Mouse (Mus musculus): Measurements from ENCODE around the gene Ror1. TPM values are rescaled to one million over a fixed set of nuclear protein-coding genes. Genes with fewer than 3 reads are reported as not detected.

Gene Ror1
- 0.99 and 1.1 TPM in 2 replicates for polyA plus RNA-seq (2015; fragmentation: Nextera tagmentation; extraction: Ambion mirVana)

- peaks cover 22% of the 10 kb centered on the region for H3K27me3 ChIP-seq
- peak; percentile 95 for ATAC-seq
- peak within 1 kb of the TSS; percentile 59 for H3K4me3 ChIP-seq (replicated peaks)
These were observed at the start of gene Ror1 for GRCm38 (mm10) chr4:100095685-100096595. Gene Ror1 (plus strand): TSS chr4:100095791.

GRCm38 (mm10) chr4:100047066-100047465 is 48.5 kb upstream of the Ror1 start:
- no peak for ATAC-seq
- 34% methylated on average over 6 of the region's 6 CpGs for WGBS

More at GRCm38 (mm10) chr4:100095685-100096595, at the start of gene Ror1:
- 1% methylated on average over 61 of the region's 76 CpGs for WGBS
- Histone ChIP-seq H3K4me2 (replicated peaks) (peak within 1 kb of the TSS; percentile 89), H3K27ac (no peak within 1 kb of the TSS), H3K9ac (replicated peaks) (peak within 1 kb of the TSS; percentile 63), H3K4me1 (replicated peaks) (peaks cover 19% of the 10 kb centered on the region), H3K9me3 (no peaks in the 10 kb centered on the region), H3K36me3 (no peaks in the 10 kb centered on the region)

GRCm38 (mm10) chr4:100048351-100048950 is 47.1 kb upstream of the Ror1 start:
- Histone ChIP-seq H3K27me3 (0 out of 2 replicates have a peak, but pooled peaks cover 5% of the 10 kb centered on the region), H3K4me3 (replicated peaks) (no peak overlapping the region), H3K9me3 (no peaks in the 10 kb centered on the region), H3K4me2 (replicated peaks) (no peak overlapping the region), H3K36me3 (no peaks in the 10 kb centered on the region), H3K9ac (replicated peaks) (no peak overlapping the region), H3K4me1 (replicated peaks) (no peaks in the 10 kb centered on the region), H3K27ac (no peak overlapping the region)
- no peak for ATAC-seq
- 82% methylated on average over 7 of the region's 7 CpGs for WGBS

More at GRCm38 (mm10) chr4:100047066-100047465, 48.5 kb upstream of the Ror1 start:
- no peak overlapping the region for H3K9ac ChIP-seq (replicated peaks)
- 0 out of 2 replicates have a peak, but pooled peaks cover 5% of the 10 kb centered on the region for H3K27me3 ChIP-seq
- no peaks in the 10 kb centered on the region for H3K4me1 ChIP-seq (replicated peaks)
- H3K9me3 ChIP-seq: no peaks in the 10 kb centered on the region
- H3K4me2 ChIP-seq (replicated peaks): no peak overlapping the region
- no peaks in the 10 kb centered on the region for H3K36me3 ChIP-seq
- no peak overlapping the region for H3K4me3 ChIP-seq (replicated peaks)
- H3K27ac ChIP-seq: no peak overlapping the region

- no peak overlapping the region for H3K27ac ChIP-seq
- H3K9ac ChIP-seq (replicated peaks): no peak overlapping the region
- H3K36me3 ChIP-seq: no peaks in the 10 kb centered on the region
- 0 out of 2 replicates have a peak, but pooled peaks cover 4% of the 10 kb centered on the region for H3K4me1 ChIP-seq (replicated peaks)
- H3K9me3 ChIP-seq: no peaks in the 10 kb centered on the region
- H3K4me3 ChIP-seq (replicated peaks): no peak overlapping the region
- H3K27me3 ChIP-seq: 0 out of 2 replicates have a peak, but pooled peaks cover 5% of the 10 kb centered on the region
- no peak overlapping the region for H3K4me2 ChIP-seq (replicated peaks)
- ATAC-seq: no peak
These were observed 43.8 kb upstream of the Ror1 start for GRCm38 (mm10) chr4:100051767-100052166.

- H3K9ac ChIP-seq (replicated peaks): no peak overlapping the region
- no peaks in the 10 kb centered on the region for H3K9me3 ChIP-seq
- no peak for ATAC-seq
- WGBS: 34% methylated on average over 3 of the region's 3 CpGs
- no peak overlapping the region for H3K4me3 ChIP-seq (replicated peaks)
- no peak overlapping the region for H3K27ac ChIP-seq
- H3K4me1 ChIP-seq (replicated peaks): 0 out of 2 replicates have a peak, but pooled peaks cover 4% of the 10 kb centered on the region
- no peak overlapping the region for H3K4me2 ChIP-seq (replicated peaks)
- 0 out of 2 replicates have a peak, but pooled peaks cover 5% of the 10 kb centered on the region for H3K27me3 ChIP-seq
- no peaks in the 10 kb centered on the region for H3K36me3 ChIP-seq
These were observed 43.3 kb upstream of the Ror1 start for GRCm38 (mm10) chr4:100052258-100052657.

- 69% methylated on average over 9 of the region's 9 CpGs for WGBS
These were observed 39.5 kb upstream of the Ror1 start for GRCm38 (mm10) chr4:100056046-100056445.

GRCm38 (mm10) chr4:100056446-100056845 is 39.1 kb upstream of the Ror1 start:
- Histone ChIP-seq H3K9me3 (no peaks in the 10 kb centered on the region), H3K27me3 (no peaks in the 10 kb centered on the region), H3K27ac (no peak overlapping the region), H3K4me1 (replicated peaks) (0 out of 2 replicates have a peak, but pooled peaks cover 4% of the 10 kb centered on the region), H3K36me3 (no peaks in the 10 kb centered on the region), H3K4me3 (replicated peaks) (no peak overlapping the region), H3K9ac (replicated peaks) (no peak overlapping the region), H3K4me2 (replicated peaks) (no peak overlapping the region)
- 76% methylated on average over 4 of the region's 4 CpGs for WGBS
- ATAC-seq: no peak

More at GRCm38 (mm10) chr4:100056046-100056445, 39.5 kb upstream of the Ror1 start:
- Histone ChIP-seq H3K4me1 (replicated peaks) (0 out of 2 replicates have a peak, but pooled peaks cover 4% of the 10 kb centered on the region), H3K9ac (replicated peaks) (no peak overlapping the region), H3K36me3 (no peaks in the 10 kb centered on the region), H3K9me3 (no peaks in the 10 kb centered on the region), H3K27me3 (0 out of 2 replicates have a peak, but pooled peaks cover 3% of the 10 kb centered on the region), H3K27ac (no peak overlapping the region), H3K4me2 (replicated peaks) (no peak overlapping the region), H3K4me3 (replicated peaks) (no peak overlapping the region)
- no peak for ATAC-seq

- H3K9me3 ChIP-seq: no peaks in the 10 kb centered on the region
- no peak for ATAC-seq
- H3K27me3 ChIP-seq: no peaks in the 10 kb centered on the region
- no peak overlapping the region for H3K4me2 ChIP-seq (replicated peaks)
- 0 out of 2 replicates have a peak, but pooled peaks cover 4% of the 10 kb centered on the region for H3K4me1 ChIP-seq (replicated peaks)
- no peaks in the 10 kb centered on the region for H3K36me3 ChIP-seq
- no peak overlapping the region for H3K9ac ChIP-seq (replicated peaks)
- no peak overlapping the region for H3K27ac ChIP-seq
- WGBS: 87% methylated on average over 13 of the region's 13 CpGs
- H3K4me3 ChIP-seq (replicated peaks): no peak overlapping the region
These were observed 38.2 kb upstream of the Ror1 start for GRCm38 (mm10) chr4:100057381-100057780.

GRCm38 (mm10) chr4:100058631-100059030 is 37.0 kb upstream of the Ror1 start:
- no peak for ATAC-seq
- 97% methylated on average over 5 of the region's 5 CpGs for WGBS

GRCm38 (mm10) chr4:100059811-100060210 is 35.8 kb upstream of the Ror1 start:
- Histone ChIP-seq H3K4me2 (replicated peaks) (no peak overlapping the region), H3K4me3 (replicated peaks) (no peak overlapping the region), H3K27me3 (no peaks in the 10 kb centered on the region), H3K9ac (replicated peaks) (no peak overlapping the region), H3K4me1 (replicated peaks) (0 out of 2 replicates have a peak, but pooled peaks cover 4% of the 10 kb centered on the region), H3K36me3 (no peaks in the 10 kb centered on the region), H3K27ac (no peak overlapping the region), H3K9me3 (no peaks in the 10 kb centered on the region)
- ATAC-seq: no peak
- 59% methylated on average over 3 of the region's 3 CpGs for WGBS

More at GRCm38 (mm10) chr4:100058631-100059030, 37.0 kb upstream of the Ror1 start:
- Histone ChIP-seq H3K9ac (replicated peaks) (no peak overlapping the region), H3K36me3 (no peaks in the 10 kb centered on the region), H3K9me3 (no peaks in the 10 kb centered on the region), H3K4me3 (replicated peaks) (no peak overlapping the region), H3K4me2 (replicated peaks) (no peak overlapping the region), H3K27me3 (no peaks in the 10 kb centered on the region), H3K4me1 (replicated peaks) (0 out of 2 replicates have a peak, but pooled peaks cover 4% of the 10 kb centered on the region), H3K27ac (no peak overlapping the region)

GRCm38 (mm10) chr4:100061396-100062066 is 34.1 kb upstream of the Ror1 start:
- Histone ChIP-seq H3K27me3 (no peaks in the 10 kb centered on the region), H3K4me3 (replicated peaks) (no peak overlapping the region), H3K36me3 (no peaks in the 10 kb centered on the region), H3K4me1 (replicated peaks) (no peaks in the 10 kb centered on the region; the same call in 1 of the 2 replicates), H3K27ac (no peak overlapping the region), H3K9me3 (no peaks in the 10 kb centered on the region), H3K4me2 (replicated peaks) (no peak overlapping the region), H3K9ac (replicated peaks) (no peak overlapping the region)
- WGBS: 73% methylated on average over 19 of the region's 19 CpGs
- no peak for ATAC-seq

Data from midbrain, embryonic 13.5 days (tissue).